Mouse (Mus musculus) left cerebral cortex, adult 8-10 months (tissue): ENCODE measurements around the gene Olfr767. TPM values are rescaled to one million over a fixed set of nuclear protein-coding genes. Genes with fewer than 3 reads are reported as not detected.
"Not testable (repeated sequence)": the region's sequence is repeated elsewhere in the genome, so short reads cannot be mapped to it uniquely, and the experiment has no call there.

Source experiments
- DNase-seq, 2 experiments: peaks; one replicate each; pipeline ENCODE4 v3.0.0; 2022; ENCODE audit warnings: low spot score in 2 of 2
- total RNA-seq, 4 experiments: library from RNA; stranded (reverse); gene quantifications; 2 replicates each; pipeline ENCODE4 v1.2.4; 2022

Olfr767 gene
- not detected for total RNA-seq

GRCm38 (mm10) chr10:129082810-129083209, at the start of gene Olfr767:
TSS of gene Olfr767 (minus strand) at chr10:129082910.
- not testable (repeated sequence) for DNase-seq

GRCm38 (mm10) chr10:129117761-129118160, 35.1 kb upstream of the Olfr767 start, which contains the start of gene Olfr769:
TSS of gene Olfr769 (minus strand) at chr10:129117861.
- DNase-seq: no peak

- DNase-seq: no peak
Measured at GRCm38 (mm10) chr10:129115146-129115545, 32.4 kb upstream of the Olfr767 start.

DNA sequence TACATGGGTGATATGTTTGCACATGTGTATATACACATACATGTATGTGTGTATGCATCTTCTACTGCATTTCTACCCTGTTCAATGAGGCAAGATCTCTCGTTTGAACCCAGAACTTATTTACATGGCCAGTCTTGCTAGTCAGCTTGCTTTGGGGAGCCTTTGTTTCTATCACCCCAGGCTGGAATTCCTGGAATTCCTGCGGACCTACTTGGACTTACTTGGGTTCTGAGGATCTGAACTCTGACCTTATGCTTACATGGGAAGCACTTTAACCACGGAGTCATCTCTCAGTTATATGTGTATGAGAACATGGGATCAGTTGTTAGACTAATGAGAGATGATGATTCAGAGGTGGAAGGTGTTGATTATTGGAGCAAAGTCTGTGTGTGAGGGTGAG, 18.5 kb upstream of the Olfr767 start:
- DNase-seq: no peak

DNA sequence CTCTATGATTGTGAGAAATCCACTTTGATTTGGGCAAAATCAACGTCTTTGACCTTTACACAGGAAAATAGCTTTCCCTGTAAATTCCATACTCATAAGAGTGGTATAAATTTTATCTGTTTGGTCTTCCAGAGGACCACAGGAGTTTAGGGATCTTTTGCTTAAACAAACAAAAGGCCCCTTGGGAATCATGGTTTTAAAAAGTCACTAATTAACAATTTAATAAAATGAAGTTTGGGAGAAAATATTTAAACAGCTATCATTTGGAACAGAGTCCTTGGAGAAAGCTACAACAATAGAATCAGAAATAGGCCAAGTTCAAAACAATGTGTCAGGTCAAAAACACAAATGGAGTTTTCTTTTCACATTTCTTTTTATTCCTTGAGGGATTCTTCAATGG, 16.6 kb upstream of the Olfr767 start, which contains the start of gene Olfr768:
Gene Olfr768, minus strand, starts transcription at position 101 of the 400 bp plus-strand sequence.
- no peak for DNase-seq

- no peak for DNase-seq
Measured at GRCm38 (mm10) chr10:129068877-129069276, 13.8 kb downstream of the Olfr767 start, which contains the start of gene Olfr766-ps1. TSS of gene Olfr766-ps1 (minus strand) at chr10:129068977.

- DNase-seq: not testable (repeated sequence)
Measured at GRCm38 (mm10) chr10:129049898-129050297, 32.8 kb downstream of the Olfr767 start, which contains the start of gene Olfr765. TSS of gene Olfr765 (minus strand) at chr10:129049998.

DNA sequence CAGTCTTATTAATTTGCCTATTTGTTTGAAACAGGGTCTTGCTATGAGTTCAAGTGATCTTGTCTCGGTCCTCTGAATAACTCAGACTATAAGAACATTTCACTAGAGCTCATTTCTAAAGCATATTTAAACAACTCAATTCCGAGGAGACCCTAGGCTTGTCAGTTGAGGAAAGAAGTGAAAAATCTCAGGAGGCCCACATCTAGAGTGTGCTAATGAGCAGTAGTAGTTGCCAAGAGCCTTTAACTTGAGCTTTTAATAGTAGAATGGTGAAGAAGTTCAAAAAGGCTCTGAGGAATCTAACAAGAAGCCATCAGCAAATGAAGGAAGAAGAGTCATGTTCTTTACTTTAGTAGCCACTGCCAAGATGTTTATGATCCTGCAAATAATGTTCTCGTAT, 42.9 kb downstream of the Olfr767 start, which contains the start of gene Olfr764-ps1:
Gene Olfr764-ps1, minus strand, starts transcription at position 101 of the 400 bp plus-strand sequence.
- no peak for DNase-seq

- no peak for DNase-seq
Measured at GRCm38 (mm10) chr10:129028343-129028742, 54.4 kb downstream of the Olfr767 start.

GRCm38 (mm10) chr10:129026018-129026662, 56.6 kb downstream of the Olfr767 start:
- peak in 1 of 2 experiments; percentile 5 for DNase-seq

Other genes with a start within 250 kb of the Olfr767 start
- 10 to 100 TPM; 13.3 to 15.2 (median 13.9) TPM for gene Gdf11, start 191.2 kb downstream of the Olfr767 start, total RNA-seq
- 100 to 1,000 TPM in 2 of 4 experiments, 10 to 100 TPM in 2; 67.2 to 139 (median 94.1) TPM for gene Cd63, start 181.9 kb downstream of the Olfr767 start, total RNA-seq
- 10 to 100 TPM in 2 of 4 experiments, 1 to 10 TPM in 2; 5.0 to 12.3 (median 8.9) TPM for gene Rdh5, start 160.0 kb downstream of the Olfr767 start, total RNA-seq
- gene Bloc1s1, start 158.9 kb downstream of the Olfr767 start, total RNA-seq: 100 to 1,000 TPM in 1 of 4 experiments, 10 to 100 TPM in 3; 83.3 to 106 (median 89.5) TPM
- 10 to 100 TPM; 12.6 to 15.5 (median 13.9) TPM for gene Itga7, start 149.1 kb downstream of the Olfr767 start, total RNA-seq
- not detected for gene Mettl7b, start 121.9 kb downstream of the Olfr767 start, total RNA-seq
- not detected for gene Olfr9, start 93.5 kb downstream of the Olfr767 start, total RNA-seq
- gene Olfr763, start 72.1 kb downstream of the Olfr767 start, total RNA-seq: not detected
- gene Olfr764-ps1, start 43.0 kb downstream of the Olfr767 start, total RNA-seq: not detected
- gene Olfr765, start 32.9 kb downstream of the Olfr767 start, total RNA-seq: not detected
- not detected for gene Olfr766-ps1, start 13.9 kb downstream of the Olfr767 start, total RNA-seq
- gene Olfr768, start 16.5 kb upstream of the Olfr767 start, total RNA-seq: not detected
- gene Olfr769, start 35.0 kb upstream of the Olfr767 start, total RNA-seq: not detected
- not detected for gene Olfr770, start 56.1 kb upstream of the Olfr767 start, total RNA-seq
- not detected for gene Olfr771, start 81.8 kb upstream of the Olfr767 start, total RNA-seq
- gene Olfr772, start 95.0 kb upstream of the Olfr767 start, total RNA-seq: not detected
- gene Olfr773, start 104.5 kb upstream of the Olfr767 start, total RNA-seq: not detected
- not detected for gene Olfr774, start 153.3 kb upstream of the Olfr767 start, total RNA-seq
- not detected for gene Olfr775, start 165.5 kb upstream of the Olfr767 start, total RNA-seq
- gene Olfr776, start 176.2 kb upstream of the Olfr767 start, total RNA-seq: not detected
- gene Olfr777, start 188.6 kb upstream of the Olfr767 start, total RNA-seq: not detected
- not detected for gene Olfr780, start 235.2 kb upstream of the Olfr767 start, total RNA-seq
- not detected for gene Olfr781, start 245.9 kb upstream of the Olfr767 start, total RNA-seq